Mouse (Mus musculus) inflammation-experienced regulatory T-cells (primary cell): ENCODE data around the gene Tmem212. TPM values are rescaled to one million over a fixed set of nuclear protein-coding genes. Genes with fewer than 3 reads are reported as not detected.

Experiments
- polyA plus RNA-seq, 2 experiments: library from polyadenylated mRNA; unstranded; fragments of 100-300 nt; shearing (Covaris generic); gene quantifications; one replicate each; pipeline ENCODE4 v1.2.1; 2017

Gene Tmem212
- polyA plus RNA-seq = not detected

DNA sequence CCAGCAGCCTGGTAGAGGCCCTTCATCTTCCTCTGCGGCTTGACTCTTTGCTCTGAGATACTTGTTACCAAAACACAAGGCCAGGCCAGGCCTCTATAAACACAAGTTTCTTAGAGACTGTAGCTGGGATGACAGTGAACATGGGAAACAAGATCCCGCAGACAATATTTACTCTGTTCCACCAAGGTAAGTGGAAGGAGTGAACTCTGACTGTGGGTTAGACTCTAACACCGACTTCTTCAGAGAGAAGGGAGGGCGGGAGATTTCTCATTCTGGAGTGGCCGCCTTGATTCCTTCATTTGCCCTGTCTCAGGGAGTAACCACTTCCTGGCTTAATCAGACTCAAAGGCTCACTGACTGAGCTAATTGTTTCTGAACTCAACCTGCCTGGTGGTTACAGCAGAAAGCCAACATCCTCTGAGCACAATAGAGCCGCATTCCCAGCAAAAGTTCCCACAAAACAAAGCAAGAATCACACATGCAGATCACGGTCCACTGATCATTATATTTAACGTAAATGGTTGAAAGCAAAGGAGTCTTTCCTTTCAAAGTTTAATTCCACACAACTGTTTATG is at the start of gene Tmem212:
TSS of gene Tmem212 (minus strand) at position 51 of the 575 bp plus-strand sequence.

DNA sequence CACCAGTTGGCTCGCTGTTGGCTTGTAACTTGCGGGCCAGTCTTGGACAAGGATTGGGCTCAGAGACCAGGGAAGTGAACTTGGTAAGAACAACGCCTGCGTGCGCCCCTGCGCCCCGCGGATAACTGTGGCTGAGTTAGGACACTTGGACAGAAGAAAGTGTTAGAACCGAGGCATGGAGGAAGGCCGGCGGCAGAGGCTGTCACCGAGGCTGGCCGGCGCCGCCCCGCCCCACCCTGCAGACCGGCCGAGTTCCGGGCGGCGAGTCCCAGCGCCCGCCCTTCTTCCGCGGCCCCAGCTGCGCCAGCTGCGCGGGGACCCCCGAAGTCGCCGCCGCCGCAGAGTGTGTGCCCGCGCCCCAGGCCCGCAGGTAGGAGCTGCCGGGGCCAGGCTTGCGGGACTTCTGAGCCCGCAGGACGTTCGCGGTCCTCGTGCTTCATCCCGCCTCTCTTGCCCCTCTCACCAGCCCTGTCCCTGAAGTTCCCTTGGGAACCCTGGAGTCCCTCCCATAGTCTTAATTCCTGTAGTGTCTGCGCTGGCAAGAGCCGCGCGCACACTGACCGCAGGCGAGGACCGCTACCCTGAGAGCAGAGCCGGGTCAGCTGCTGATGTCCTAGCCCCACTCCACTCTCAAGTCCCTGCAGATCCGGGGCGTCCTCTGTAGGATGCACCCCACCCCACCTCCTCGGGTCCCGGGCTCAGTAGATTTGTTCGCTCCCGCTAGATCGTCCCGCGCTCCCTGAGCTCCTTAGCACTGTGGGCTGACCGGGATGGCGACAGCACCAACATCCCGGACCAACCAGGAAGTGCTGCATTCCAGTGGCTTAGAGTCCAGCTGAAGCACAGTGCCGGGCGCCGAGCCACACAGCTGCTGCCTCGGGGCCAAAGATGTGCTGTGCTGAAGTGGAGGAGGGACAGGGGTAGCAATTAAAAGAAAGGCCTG is 42.5 kb upstream of the Tmem212 start, which contains the start of gene Pld1:
TSS of gene Pld1 (plus strand) at position 315 of the 943 bp plus-strand sequence.

Other genes starting within 250 kb of the Tmem212 start
- 1 to 10 TPM; 1.5 to 2.7 TPM for gene Fndc3b, start 185.1 kb downstream of the Tmem212 start, polyA plus RNA-seq
- gene Pld1, start 42.3 kb upstream of the Tmem212 start, polyA plus RNA-seq = 1 to 10 TPM; 2.3 to 2.6 TPM